Mouse (Mus musculus) cerebellum, adult 9-11 months (tissue): ENCODE measurements around the gene Gm13023.
"Not testable (repeated sequence)": the region's sequence is repeated elsewhere in the genome, so short reads cannot be mapped to it uniquely, and the experiment has no call there.

Source experiments
- DNase-seq: peaks from one replicate; pipeline ENCODE4 v3.0.0; 2022

The Gm13023 gene

DNA sequence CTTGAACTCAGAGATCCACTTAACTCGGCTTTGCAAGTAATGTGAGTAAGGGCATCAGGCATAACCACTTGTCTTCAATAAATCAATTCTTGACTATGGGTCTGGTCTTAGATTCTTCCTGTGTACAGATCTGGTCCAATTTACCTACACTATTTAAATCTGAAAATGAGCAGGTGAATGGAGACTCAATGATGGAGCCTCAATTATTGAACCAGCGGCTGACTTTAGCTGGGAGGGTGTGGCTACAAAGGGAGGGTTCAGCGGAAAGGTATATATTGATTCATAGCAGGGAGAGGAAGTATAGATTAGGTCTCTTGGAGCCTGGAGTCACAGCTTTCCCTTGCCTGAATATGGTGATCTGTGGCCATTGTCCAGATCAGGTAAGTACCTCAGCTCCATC is at the start of gene Gm13023:
Gene Gm13023 (plus strand): TSS at position 301 of the 400 bp plus-strand sequence.
- not testable (repeated sequence) for DNase-seq

DNA sequence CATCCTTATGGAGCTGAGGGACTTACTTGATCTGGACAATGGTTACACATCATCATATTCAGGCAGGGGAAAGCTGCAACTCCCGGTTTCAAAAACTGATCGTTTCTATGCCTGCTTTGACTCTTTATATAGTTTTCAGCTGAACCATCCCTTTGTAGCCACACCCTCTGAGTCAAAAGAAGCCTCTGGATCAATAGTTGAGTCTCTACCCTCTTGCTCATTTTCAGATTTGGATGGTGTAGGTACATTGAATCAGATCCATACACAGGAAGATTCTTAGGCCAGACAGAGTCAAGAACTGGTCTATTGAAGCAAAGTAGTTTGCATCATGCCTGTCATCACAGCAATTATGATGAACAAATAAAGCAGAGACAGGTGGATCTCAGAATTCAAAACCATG is 26.8 kb downstream of the Gm13023 start, which contains the start of gene Gm13084:
Gene Gm13084 (minus strand): TSS at position 101 of the 400 bp plus-strand sequence.
- no peak for DNase-seq
